Mouse (Mus musculus) testis, adult 10 weeks (tissue): ENCODE data around the gene Vmn2r58. TPM values are rescaled to one million over a fixed set of nuclear protein-coding genes. Genes with fewer than 3 reads are reported as not detected.

Experiments
- polyA plus RNA-seq: library from polyadenylated mRNA; stranded (reverse); fragments of 350-450 nt; fragmentation: Illumina TruSeq; extraction: RNeasy Lipid Tissue Mini Kit (QIAGEN cat#74804); gene quantifications from one replicate; pipeline ENCODE4 v1.2.3, GENCODE M21; 2014; ENCODE audit warnings: low read depth, low replicate concordance

The Vmn2r58 gene
- polyA plus RNA-seq: 0.27 TPM

GRCm38 (mm10) chr7:41872612-41873011 lies at the start of gene Vmn2r58:
Gene Vmn2r58 (minus strand): TSS chr7:41872712.

Other genes starting within 250 kb of the Vmn2r58 start
- gene Zfp788, start 239.5 kb downstream of the Vmn2r58 start, polyA plus RNA-seq: 32.3 TPM
- gene Vmn2r59, start 186.3 kb upstream of the Vmn2r58 start, polyA plus RNA-seq: not detected
- gene Vmn2r60, start 235.1 kb upstream of the Vmn2r58 start, polyA plus RNA-seq: not detected